Mouse (Mus musculus): ENCODE measurements around the gene Tmem132c.

DNA sequence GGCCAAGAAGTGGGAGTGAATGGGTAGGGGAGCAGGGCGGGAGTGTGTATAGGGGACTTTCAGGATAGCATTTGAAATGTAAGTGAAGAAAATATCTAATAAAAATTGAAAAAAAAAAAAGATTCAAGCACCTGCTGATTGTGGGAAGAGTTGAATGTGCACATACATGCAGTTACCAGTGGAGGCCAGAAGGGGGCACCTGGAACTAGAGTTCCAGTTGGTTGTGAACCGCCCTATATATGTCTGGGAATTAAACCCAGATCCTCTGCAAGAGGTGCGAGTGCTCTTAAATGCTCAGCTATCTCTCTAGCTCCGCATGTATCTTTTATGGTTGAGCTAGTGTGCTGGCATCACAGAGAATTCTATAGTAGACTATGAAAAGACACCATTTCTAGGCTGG, 42.8 kb upstream of the Tmem132c start:
- TF ChIP-seq POLR2A (IDR thresholded peaks at IDR 0.05; ENCODE audit: low read depth, low read length) (no peak), CTCF (IDR thresholded peaks at IDR 0.05; ENCODE audit: extremely low read depth, insufficient read length, insufficient replicate concordance, low read depth, low read length) (no peak)

All from small intestine, adult 2 months (tissue).